Mouse (Mus musculus) limb, embryonic 14.5 days (tissue): ENCODE measurements around the gene Mup10. TPM values are rescaled to one million over a fixed set of nuclear protein-coding genes. Genes with fewer than 3 reads are reported as not detected.
"Not testable (repeated sequence)": the region's sequence is repeated elsewhere in the genome, so short reads cannot be mapped to it uniquely, and the experiment has no call there.

ENCODE experiments used
- ATAC-seq: fragments of 200-750 bp; cut with Nextera tagmentation; 2 replicates; pipeline ENCODE4 v1.8.0; 2017; ENCODE audit warnings: low read depth, moderate number of reproducible peaks, moderate TSS enrichment; ENCODE audit not compliant: low FRiP score
- DNase-seq: peaks from one replicate; pipeline ENCODE4 v3.0.0-alpha.2; 2015; ENCODE audit warnings: low spot score
- H3K27ac ChIP-seq: fragments of 300-500 bp; sonication (generic); replicated peaks from 2 replicates; pipeline ENCODE4 v1.5.1; 2014; ENCODE audit warnings: low read depth, mild to moderate bottlenecking, low read length, moderate library complexity, mixed read lengths
- H3K27me3 ChIP-seq: fragments of 300-500 bp; sonication (generic); 2 replicates; pipeline ENCODE4 v1.6.1; 2014; ENCODE audit warnings: low read length, mixed read lengths; ENCODE audit not compliant: control insufficient read depth, insufficient read depth
- H3K36me3 ChIP-seq: fragments of 300-500 bp; sonication (generic); 2 replicates; pipeline ENCODE4 v1.6.1; 2014; ENCODE audit warnings: mild to moderate bottlenecking, low read length, moderate library complexity, mixed read lengths; ENCODE audit not compliant: control insufficient read depth, insufficient read depth
- H3K4me1 ChIP-seq: fragments of 300-500 bp; sonication (generic); 2 replicates; pipeline ENCODE4 v1.6.1; 2014; ENCODE audit warnings: antibody characterized with exemption, low read length, mixed read lengths; ENCODE audit not compliant: control insufficient read depth, insufficient read depth
- H3K4me2 ChIP-seq: fragments of 300-500 bp; sonication (generic); replicated peaks from 2 replicates; pipeline ENCODE4 v1.6.1; 2014; ENCODE audit warnings: low read depth, mild to moderate bottlenecking, low read length, moderate library complexity; ENCODE audit not compliant: severe bottlenecking
- H3K4me3 ChIP-seq: fragments of 300-500 bp; sonication (generic); replicated peaks from 2 replicates; pipeline ENCODE4 v1.5.1; 2014; ENCODE audit warnings: low read length
- H3K9ac ChIP-seq: fragments of 300-500 bp; sonication (generic); 2 replicates; pipeline ENCODE4 v1.6.1; 2014; ENCODE audit warnings: mild to moderate bottlenecking, low read depth, low read length, moderate library complexity; ENCODE audit not compliant: severe bottlenecking
- H3K9me3 ChIP-seq: fragments of 300-500 bp; sonication (generic); 2 replicates; pipeline ENCODE4 v1.6.1; 2016; ENCODE audit warnings: low read length; ENCODE audit not compliant: control insufficient read depth
- WGBS: fragments of 180-500 bp; shearing (Covaris S2); extraction: QIAGEN DNeasy Blood & Tissue Kit; methylation state at CpG from one replicate; pipeline ENCODE4 v1.1.7; 2014; 5-methylcytosine and 5-hydroxymethylcytosine counted together
- polyA plus RNA-seq, 2 experiments: library from polyadenylated mRNA; depleted of rRNA in 1 of 2; stranded (reverse) in 1 of 2; unstranded in 1 of 2; fragments of >200 nt; fragmentation: Nextera tagmentation in 1 of 2; extraction: Ambion mirVana in 1 of 2; gene quantifications; 2 replicates each; pipeline versions ENCODE4 v1.2.1 to v1.2.3; 2012 to 2014

The Mup10 gene
- polyA plus RNA-seq (2012; rRNA removed) = 0.10 TPM in 1 of 2 replicates, not detected in the other
- polyA plus RNA-seq (2014; fragmentation: Nextera tagmentation; extraction: Ambion mirVana) = 0.26 and 0.40 TPM in 2 replicates

DNA sequence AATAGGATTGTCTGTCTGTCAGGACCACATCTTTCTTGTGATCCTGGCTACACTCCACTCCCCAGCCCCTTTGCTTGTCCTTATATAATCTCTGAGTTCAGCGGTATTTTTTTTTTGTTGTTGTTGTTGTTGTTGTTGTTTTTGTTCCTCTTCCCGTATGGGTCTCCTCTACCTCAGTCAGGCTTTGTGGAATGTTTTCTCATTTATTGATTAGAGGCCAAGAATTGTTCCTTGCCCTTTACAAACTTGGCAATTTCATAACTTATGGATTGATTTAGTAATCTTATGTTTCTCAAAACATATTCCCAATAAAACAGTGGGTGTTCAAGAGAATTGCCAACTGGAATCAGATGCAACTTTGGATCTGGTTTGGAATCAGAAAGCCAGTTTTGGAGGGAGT, at the start of gene Mup10:
Gene Mup10, minus strand, starts transcription at position 101 of the 400 bp plus-strand sequence.
- H3K9me3 ChIP-seq, H3K4me1 ChIP-seq, DNase-seq, H3K27me3 ChIP-seq, H3K36me3 ChIP-seq, H3K9ac ChIP-seq, H3K4me2 ChIP-seq, ATAC-seq, H3K27ac ChIP-seq, H3K4me3 ChIP-seq: not testable (repeated sequence)
- 88% methylated on average over 2 of the region's 2 CpGs for WGBS

Other genes with a start within 250 kb of the Mup10 start
- gene Mup9, start 160.2 kb downstream of the Mup10 start, polyA plus RNA-seq (2012; rRNA removed) = not detected in 2 replicates
- 1.0 and 1.9 TPM in 2 replicates for gene Mup9, start 160.2 kb downstream of the Mup10 start, polyA plus RNA-seq (2014; fragmentation: Nextera tagmentation; extraction: Ambion mirVana)
- 0.14 TPM in 1 of 2 replicates, not detected in the other for gene Mup1, start 80.2 kb downstream of the Mup10 start, polyA plus RNA-seq (2012; rRNA removed)
- 0.64 TPM in 1 of 2 replicates, not detected in the other for gene Mup1, start 80.2 kb downstream of the Mup10 start, polyA plus RNA-seq (2014; fragmentation: Nextera tagmentation; extraction: Ambion mirVana)
- 0.08 TPM in 1 of 2 replicates, not detected in the other for gene Mup11, start 80.2 kb upstream of the Mup10 start, polyA plus RNA-seq (2012; rRNA removed)
- 0.84 TPM in 1 of 2 replicates, not detected in the other for gene Mup11, start 80.2 kb upstream of the Mup10 start, polyA plus RNA-seq (2014; fragmentation: Nextera tagmentation; extraction: Ambion mirVana)
- not detected in 2 replicates for gene Mup12, start 159.1 kb upstream of the Mup10 start, polyA plus RNA-seq (2012; rRNA removed)
- not detected in 2 replicates for gene Mup12, start 159.1 kb upstream of the Mup10 start, polyA plus RNA-seq (2014; fragmentation: Nextera tagmentation; extraction: Ambion mirVana)
- not detected in 2 replicates for gene Mup22, start 239.3 kb upstream of the Mup10 start, polyA plus RNA-seq (2012; rRNA removed)
- 1.5 and 2.0 TPM in 2 replicates for gene Mup22, start 239.3 kb upstream of the Mup10 start, polyA plus RNA-seq (2014; fragmentation: Nextera tagmentation; extraction: Ambion mirVana)